Mouse (Mus musculus): Measurements from ENCODE around the gene Trib2. TPM values are rescaled to one million over a fixed set of nuclear protein-coding genes. Genes with fewer than 3 reads are reported as not detected.

Trib2 gene
- polyA plus RNA-seq, 1 experiment from 2014 or later, result 61.7 TPM

DNA sequence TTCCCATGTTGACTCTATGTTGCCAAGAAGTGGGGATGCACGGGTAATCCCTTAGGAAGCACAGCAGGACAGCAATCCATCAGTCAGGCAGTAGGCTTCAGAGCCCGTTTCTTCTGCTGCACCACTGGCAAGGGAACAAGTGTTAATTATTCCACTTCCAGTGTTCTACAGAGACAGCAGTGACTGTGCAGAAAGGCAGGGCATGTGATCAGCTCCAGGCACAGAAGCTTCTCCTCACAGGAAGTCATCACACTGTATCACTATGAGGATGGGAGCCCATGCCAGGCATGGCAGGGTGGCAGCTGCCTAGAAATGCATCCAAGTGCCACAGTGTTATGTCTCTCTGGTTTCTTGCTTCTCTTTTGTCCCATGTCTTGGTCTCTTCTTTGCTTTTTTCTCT lies 57.9 kb downstream of the Trib2 start:
- no peak for ATAC-seq (replicated peaks; ENCODE audit: insufficient number of reproducible peaks, low FRiP score, low TSS enrichment, low read depth)
- H3K4me3 ChIP-seq (ENCODE audit: low read depth, low read length), result no peak overlapping the region
- H3K4me2 ChIP-seq (ENCODE audit: low read depth, low read length), result no peak overlapping the region
- H3K27ac ChIP-seq (replicated peaks; ENCODE audit: low read depth, low read length), result no peak overlapping the region
- H3K27me3 ChIP-seq (ENCODE audit: control insufficient read depth, insufficient read depth, low read length), result no peaks in the 10 kb centered on the region
- H3K9me3 ChIP-seq (replicated peaks; ENCODE audit: control insufficient read depth, low read length), result no peaks in the 10 kb centered on the region
- H3K36me3 ChIP-seq (replicated peaks; ENCODE audit: control insufficient read depth, insufficient read depth, low read depth, low read length), result no peaks in the 10 kb centered on the region
- 40% methylated on average over 2 of the region's 2 CpGs for WGBS
- DNase-seq (ENCODE audit: low spot score), result no peak
- H3K4me1 ChIP-seq (ENCODE audit: control insufficient read depth, insufficient read depth, low read length), result no peaks in the 10 kb centered on the region
- no peak overlapping the region for H3K9ac ChIP-seq (replicated peaks; ENCODE audit: low read length)

DNA sequence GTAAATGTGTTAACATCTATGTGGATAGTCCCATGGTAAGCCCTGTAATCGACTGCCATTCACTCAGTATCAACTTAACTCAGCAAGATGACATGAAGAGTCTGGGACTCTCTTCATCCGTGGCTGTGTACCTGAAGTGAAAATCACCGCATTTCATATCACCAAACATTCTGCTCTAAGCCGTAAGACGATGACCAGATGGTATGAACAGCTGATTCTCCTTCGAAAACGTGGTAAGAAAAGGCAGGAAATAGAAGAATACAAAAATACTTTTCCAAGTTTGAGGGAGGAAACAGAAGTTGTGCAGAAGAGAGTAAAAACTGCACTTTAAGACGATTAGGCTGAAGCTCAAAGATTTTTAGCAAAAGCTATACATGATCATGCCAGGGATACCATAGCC lies 59.4 kb downstream of the Trib2 start:
- Histone ChIP-seq H3K9me3 (replicated peaks; ENCODE audit: control insufficient read depth, low read length) (no peaks in the 10 kb centered on the region), H3K4me2 (ENCODE audit: low read depth, low read length) (no peak overlapping the region), H3K27ac (replicated peaks; ENCODE audit: low read depth, low read length) (no peak overlapping the region), H3K36me3 (replicated peaks; ENCODE audit: control insufficient read depth, insufficient read depth, low read depth, low read length) (no peaks in the 10 kb centered on the region), H3K4me3 (ENCODE audit: low read depth, low read length) (no peak overlapping the region), H3K9ac (replicated peaks; ENCODE audit: low read length) (no peak overlapping the region), H3K4me1 (ENCODE audit: control insufficient read depth, insufficient read depth, low read length) (no peaks in the 10 kb centered on the region), H3K27me3 (ENCODE audit: control insufficient read depth, insufficient read depth, low read length) (no peaks in the 10 kb centered on the region)
- WGBS, result 90% methylated on average over 8 of the region's 8 CpGs
- DNase-seq (ENCODE audit: low spot score), result no peak
- ATAC-seq (replicated peaks; ENCODE audit: insufficient number of reproducible peaks, low FRiP score, low TSS enrichment, low read depth), result no peak

DNA sequence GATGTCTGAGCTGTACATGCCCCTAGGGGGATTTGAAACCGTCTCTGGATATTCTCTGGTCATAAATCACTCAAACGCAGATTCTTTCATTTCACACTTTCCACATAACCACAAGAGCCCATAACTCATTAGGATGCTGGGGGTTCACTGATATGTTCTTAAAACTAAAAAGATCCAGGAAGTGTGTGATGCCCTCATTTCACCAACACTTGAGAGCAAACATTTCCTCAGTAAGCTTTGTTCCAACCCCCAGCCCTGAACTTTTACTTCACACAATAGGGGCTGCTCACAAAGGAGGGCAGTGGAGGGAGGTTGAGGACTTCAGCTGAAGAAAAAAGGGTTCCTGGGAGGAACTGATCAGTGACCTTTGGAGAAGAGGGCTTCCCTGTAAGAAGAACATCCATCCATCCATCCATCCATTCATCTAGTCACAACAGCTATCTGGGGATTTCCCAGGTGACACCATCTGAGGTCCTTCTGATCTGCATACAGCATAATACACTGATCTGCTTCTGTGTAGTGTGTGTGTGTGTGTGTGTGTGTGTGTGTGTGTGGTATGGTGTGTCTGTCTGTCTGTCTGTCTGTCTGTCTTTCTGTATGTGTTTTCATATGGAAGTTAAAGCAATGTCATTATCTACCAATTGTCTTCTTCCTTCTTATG lies 61.6 kb downstream of the Trib2 start:
- 73% methylated on average over 2 of the region's 2 CpGs for WGBS
- Histone ChIP-seq H3K4me2 (ENCODE audit: low read depth, low read length) (no peak overlapping the region), H3K36me3 (replicated peaks; ENCODE audit: control insufficient read depth, insufficient read depth, low read depth, low read length) (no peaks in the 10 kb centered on the region), H3K27ac (replicated peaks; ENCODE audit: low read depth, low read length) (no peak overlapping the region), H3K4me1 (ENCODE audit: control insufficient read depth, insufficient read depth, low read length) (no peaks in the 10 kb centered on the region), H3K27me3 (ENCODE audit: control insufficient read depth, insufficient read depth, low read length) (no peaks in the 10 kb centered on the region), H3K9me3 (replicated peaks; ENCODE audit: control insufficient read depth, low read length) (no peaks in the 10 kb centered on the region), H3K4me3 (ENCODE audit: low read depth, low read length) (no peak overlapping the region), H3K9ac (replicated peaks; ENCODE audit: low read length) (no peak overlapping the region)
- no peak for DNase-seq (ENCODE audit: low spot score)
- ATAC-seq (replicated peaks; ENCODE audit: insufficient number of reproducible peaks, low FRiP score, low TSS enrichment, low read depth), result no peak

DNA sequence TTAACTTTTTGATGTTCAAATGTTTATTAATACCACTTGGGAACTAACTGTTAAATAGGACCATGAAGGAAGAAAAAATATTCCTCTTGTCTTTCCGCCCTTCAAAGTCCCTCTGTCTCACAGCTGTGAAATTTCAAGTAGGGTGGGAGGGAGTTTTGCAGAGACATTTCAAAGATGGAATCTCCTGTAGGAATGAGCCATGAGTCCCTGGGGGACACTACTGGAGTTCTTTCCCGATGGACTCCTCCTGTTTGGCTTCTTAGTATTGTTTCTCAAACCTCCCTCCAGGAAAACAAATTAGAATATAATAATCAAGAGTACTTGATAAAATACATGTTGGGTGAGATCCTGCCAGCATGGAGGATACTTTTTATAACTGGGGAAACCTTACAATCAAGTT lies 62.1 kb downstream of the Trib2 start:
- no peak overlapping the region for H3K4me2 ChIP-seq (ENCODE audit: low read depth, low read length)
- no peak overlapping the region for H3K9ac ChIP-seq (replicated peaks; ENCODE audit: low read length)
- H3K4me1 ChIP-seq (ENCODE audit: control insufficient read depth, insufficient read depth, low read length), result no peaks in the 10 kb centered on the region
- H3K27me3 ChIP-seq (ENCODE audit: control insufficient read depth, insufficient read depth, low read length), result no peaks in the 10 kb centered on the region
- DNase-seq (ENCODE audit: low spot score) (no peak), ATAC-seq (replicated peaks; ENCODE audit: insufficient number of reproducible peaks, low FRiP score, low TSS enrichment, low read depth) (no peak)
- H3K4me3 ChIP-seq (ENCODE audit: low read depth, low read length), result no peak overlapping the region
- no peak overlapping the region for H3K27ac ChIP-seq (replicated peaks; ENCODE audit: low read depth, low read length)
- H3K9me3 ChIP-seq (replicated peaks; ENCODE audit: control insufficient read depth, low read length), result no peaks in the 10 kb centered on the region
- 77% methylated on average over 2 of the region's 2 CpGs for WGBS
- H3K36me3 ChIP-seq (replicated peaks; ENCODE audit: control insufficient read depth, insufficient read depth, low read depth, low read length), result no peaks in the 10 kb centered on the region

GRCm38 (mm10) chr12:15749646-15750195 lies 67.0 kb downstream of the Trib2 start:
- no peaks in the 10 kb centered on the region for H3K4me1 ChIP-seq (ENCODE audit: control insufficient read depth, insufficient read depth, low read length)
- no peaks in the 10 kb centered on the region for H3K9me3 ChIP-seq (replicated peaks; ENCODE audit: control insufficient read depth, low read length)
- 35% methylated on average over 4 of the region's 4 CpGs for WGBS
- H3K4me3 ChIP-seq (ENCODE audit: low read depth, low read length), result no peak overlapping the region
- no peak overlapping the region for H3K4me2 ChIP-seq (ENCODE audit: low read depth, low read length)
- no peaks in the 10 kb centered on the region for H3K27me3 ChIP-seq (ENCODE audit: control insufficient read depth, insufficient read depth, low read length)
- ATAC-seq (replicated peaks; ENCODE audit: insufficient number of reproducible peaks, low FRiP score, low TSS enrichment, low read depth), result no peak
- H3K36me3 ChIP-seq (replicated peaks; ENCODE audit: control insufficient read depth, insufficient read depth, low read depth, low read length), result no peaks in the 10 kb centered on the region
- no peak for DNase-seq (ENCODE audit: low spot score)
- no peak overlapping the region for H3K9ac ChIP-seq (replicated peaks; ENCODE audit: low read length)
- H3K27ac ChIP-seq (replicated peaks; ENCODE audit: low read depth, low read length), result no peak overlapping the region

GRCm38 (mm10) chr12:15745752-15746151 lies 71.0 kb downstream of the Trib2 start:
- no peak for ATAC-seq (replicated peaks; ENCODE audit: insufficient number of reproducible peaks, low FRiP score, low TSS enrichment, low read depth)
- WGBS, result 73% methylated on average over 10 of the region's 10 CpGs

More at GRCm38 (mm10) chr12:15745752-15746151, 71.0 kb downstream of the Trib2 start:
- Histone ChIP-seq H3K4me1 (ENCODE audit: control insufficient read depth, insufficient read depth, low read length) (no peaks in the 10 kb centered on the region), H3K9me3 (replicated peaks; ENCODE audit: control insufficient read depth, low read length) (no peaks in the 10 kb centered on the region), H3K4me2 (ENCODE audit: low read depth, low read length) (no peak overlapping the region), H3K36me3 (replicated peaks; ENCODE audit: control insufficient read depth, insufficient read depth, low read depth, low read length) (no peaks in the 10 kb centered on the region), H3K9ac (replicated peaks; ENCODE audit: low read length) (no peak overlapping the region), H3K27ac (replicated peaks; ENCODE audit: low read depth, low read length) (no peak overlapping the region), H3K4me3 (ENCODE audit: low read depth, low read length) (no peak overlapping the region), H3K27me3 (ENCODE audit: control insufficient read depth, insufficient read depth, low read length) (no peaks in the 10 kb centered on the region)
- no peak for DNase-seq (ENCODE audit: low spot score)

Small RNAs within 50 kb of the gene (microRNA-seq; reads per million reads assigned to microRNA genes)
- not detected for gene Mir6387 (ENCODE audit: borderline number of aligned reads)
